ENCODE assay signal across 9 mouse cellular contexts in genomic region chr4:32520628-32521360, GRCm38 (mm10).
DNase-seq lines count a peak whose midpoint lies in the region; ATAC-seq and TF ChIP-seq lines count a peak whose summit lies in the region.
"Had no signal": no experiment of that assay in that cellular context is flagged by ENCODE, and none has a peak within 500 bp of the region (broad histone marks: within the 10 kb centered on the region; RNA-seq: fewer than 3 reads in every experiment).

No protein-coding gene starts in this region.

- H3K4me3 ChIP-seq in forebrain, embryonic 11.5 days (ENCODE audit: low read depth, low read length): no peak overlapping the region
- no peak overlapping the region for H3K4me3 ChIP-seq in forebrain, embryonic 15.5 days
- H3K4me3 ChIP-seq in embryonic facial prominence, embryonic 15.5 days (replicated peaks): no peak overlapping the region
- no peak overlapping the region for H3K4me3 ChIP-seq in intestine, postnatal 0 days (ENCODE audit: low read depth, low read length)
- H3K4me3 ChIP-seq: liver, embryonic 15.5 days had no signal

- WGBS in forebrain, embryonic 11.5 days: 18% methylated on average over 18 of the region's 18 CpGs
- WGBS in forebrain, embryonic 15.5 days: 20% methylated on average over 18 of the region's 18 CpGs
- WGBS in embryonic facial prominence, embryonic 15.5 days: 18% methylated on average over 18 of the region's 18 CpGs
- WGBS in intestine, postnatal 0 days: 49% methylated on average over 18 of the region's 18 CpGs

- no peak for DNase-seq in forebrain, embryonic 11.5 days (ENCODE audit: low spot score)
- DNase-seq in lung, postnatal 14 days: peak; percentile 62
- DNase-seq in natural killer cell, adult 2 months (ENCODE audit: low spot score in 2 of 2): no peak

- no peak overlapping the region for H3K27ac ChIP-seq in forebrain, embryonic 11.5 days (ENCODE audit: low read depth, low read length)
- no peak overlapping the region for H3K27ac ChIP-seq in forebrain, embryonic 15.5 days (replicated peaks)
- peak overlapping the region; percentile 30; the same call in 1 of the 2 replicates for H3K27ac ChIP-seq in embryonic facial prominence, embryonic 15.5 days (replicated peaks)
- no peak overlapping the region for H3K27ac ChIP-seq in intestine, postnatal 0 days (ENCODE audit: low read depth, low read length)
- H3K27ac ChIP-seq: liver, embryonic 15.5 days had no signal

- no peak for TF ChIP-seq CTCF in intestine, postnatal 0 days (IDR thresholded peaks at IDR 0.05; ENCODE audit: low read depth)

- peak overlapping the region; percentile 24; the same call in 1 of the 2 replicates for H3K9ac ChIP-seq in forebrain, embryonic 11.5 days (ENCODE audit: low read length)
- H3K9ac ChIP-seq in forebrain, embryonic 15.5 days (replicated peaks): no peak overlapping the region
- H3K9ac ChIP-seq in embryonic facial prominence, embryonic 15.5 days: no peak overlapping the region
- H3K9ac ChIP-seq in intestine, postnatal 0 days (ENCODE audit: low read depth, low read length): no peak overlapping the region
- H3K9ac ChIP-seq: liver, embryonic 15.5 days had no signal

- H3K27me3 ChIP-seq in forebrain, embryonic 11.5 days (ENCODE audit: control insufficient read depth, insufficient read depth, low read length): no peaks in the 10 kb centered on the region
- no peaks in the 10 kb centered on the region for H3K27me3 ChIP-seq in forebrain, embryonic 15.5 days
- no peaks in the 10 kb centered on the region for H3K27me3 ChIP-seq in embryonic facial prominence, embryonic 15.5 days
- H3K27me3 ChIP-seq in intestine, postnatal 0 days (replicated peaks; ENCODE audit: control insufficient read depth, insufficient read depth, low read length): no peaks in the 10 kb centered on the region
- H3K27me3 ChIP-seq: liver, embryonic 15.5 days had no signal

- H3K4me1 ChIP-seq in forebrain, embryonic 11.5 days (replicated peaks; ENCODE audit: control insufficient read depth, insufficient read depth, low read length): peaks cover 14% of the 10 kb centered on the region
- peaks cover 60% of the 10 kb centered on the region for H3K4me1 ChIP-seq in forebrain, embryonic 15.5 days
- peaks cover 42% of the 10 kb centered on the region for H3K4me1 ChIP-seq in embryonic facial prominence, embryonic 15.5 days
- no peaks in the 10 kb centered on the region for H3K4me1 ChIP-seq in intestine, postnatal 0 days (replicated peaks; ENCODE audit: control insufficient read depth, insufficient read depth, low read length)

- no peaks in the 10 kb centered on the region for H3K36me3 ChIP-seq in forebrain, embryonic 11.5 days (ENCODE audit: control insufficient read depth, insufficient read depth, low read length)
- no peaks in the 10 kb centered on the region for H3K36me3 ChIP-seq in forebrain, embryonic 15.5 days
- H3K36me3 ChIP-seq in embryonic facial prominence, embryonic 15.5 days: no peaks in the 10 kb centered on the region
- no peaks in the 10 kb centered on the region for H3K36me3 ChIP-seq in intestine, postnatal 0 days (ENCODE audit: control insufficient read depth, insufficient read depth)
- H3K36me3 ChIP-seq: liver, embryonic 15.5 days had no signal

- ATAC-seq in forebrain, embryonic 11.5 days (replicated peaks; ENCODE audit: low FRiP score): peak; percentile 71; the same call in 1 of the 2 replicates
- ATAC-seq in forebrain, embryonic 15.5 days (replicated peaks): no peak
- no peak for ATAC-seq in embryonic facial prominence, embryonic 15.5 days (ENCODE audit: insufficient number of reproducible peaks, low FRiP score, low TSS enrichment, low read depth)
- peak; percentile 53; the same call in 1 of the 2 replicates for ATAC-seq in intestine, postnatal 0 days
- ATAC-seq in CD4-positive, CD25-positive, alpha-beta regulatory T cell, adult 4 months: no peak
- ATAC-seq in megakaryocyte-erythroid progenitor cell, adult 5-6 weeks (replicated peaks; ENCODE audit: low FRiP score, low TSS enrichment, poor library complexity, severe bottlenecking): no peak

- H3K9me3 ChIP-seq in forebrain, embryonic 11.5 days (ENCODE audit: control insufficient read depth, low read length): no peaks in the 10 kb centered on the region
- H3K9me3 ChIP-seq in forebrain, embryonic 15.5 days: no peaks in the 10 kb centered on the region
- H3K9me3 ChIP-seq in embryonic facial prominence, embryonic 15.5 days (replicated peaks): no peaks in the 10 kb centered on the region
- no peaks in the 10 kb centered on the region for H3K9me3 ChIP-seq in intestine, postnatal 0 days (ENCODE audit: control insufficient read depth)
- H3K9me3 ChIP-seq: liver, embryonic 15.5 days had no signal

- H3K4me2 ChIP-seq in forebrain, embryonic 11.5 days (ENCODE audit: low read depth, low read length, severe bottlenecking): no peak overlapping the region
- no peak overlapping the region for H3K4me2 ChIP-seq in forebrain, embryonic 15.5 days (replicated peaks)
- H3K4me2 ChIP-seq in embryonic facial prominence, embryonic 15.5 days (replicated peaks): no peak overlapping the region
- H3K4me2 ChIP-seq in intestine, postnatal 0 days (replicated peaks; ENCODE audit: low read depth): no peak overlapping the region
- H3K4me2 ChIP-seq: liver, embryonic 15.5 days had no signal

Comparison
In these comparisons a context has a peak if more than half of its experiments do, and no peak if none do; other contexts are left out.
1. ATAC-seq: peak in forebrain, embryonic 11.5 days (single experiment) and intestine, postnatal 0 days (single experiment); none in forebrain, embryonic 15.5 days (single experiment), embryonic facial prominence, embryonic 15.5 days (single experiment), CD4-positive, CD25-positive, alpha-beta regulatory T cell, adult 4 months (single experiment) and megakaryocyte-erythroid progenitor cell, adult 5-6 weeks (single experiment).